Mouse (Mus musculus) G1E (cell line): Measurements from ENCODE around the gene Dck.

Experiments used
- CTCF ChIP-seq: IDR thresholded peaks from 2 replicates; pipeline ENCODE4 v1.5.1; 2012; ENCODE audit warnings: low read depth, low read length, inconsistent platforms, mixed read lengths
- GATA1 ChIP-seq: IDR thresholded peaks from 2 replicates; pipeline ENCODE4 v1.6.1; 2012; ENCODE audit warnings: borderline replicate concordance, low read length, inconsistent platforms, mixed read lengths
- POLR2AphosphoS5 ChIP-seq: IDR thresholded peaks from 2 replicates; pipeline ENCODE4 v1.6.1; 2012; ENCODE audit warnings: low read depth, low read length, inconsistent platforms; ENCODE audit not compliant: insufficient replicate concordance
- TAL1 ChIP-seq: conservative IDR thresholded peaks from 2 replicates; pipeline ENCODE4 v1.6.1; 2012; ENCODE audit warnings: low read depth, low read length, inconsistent platforms, mixed read lengths

DNA sequence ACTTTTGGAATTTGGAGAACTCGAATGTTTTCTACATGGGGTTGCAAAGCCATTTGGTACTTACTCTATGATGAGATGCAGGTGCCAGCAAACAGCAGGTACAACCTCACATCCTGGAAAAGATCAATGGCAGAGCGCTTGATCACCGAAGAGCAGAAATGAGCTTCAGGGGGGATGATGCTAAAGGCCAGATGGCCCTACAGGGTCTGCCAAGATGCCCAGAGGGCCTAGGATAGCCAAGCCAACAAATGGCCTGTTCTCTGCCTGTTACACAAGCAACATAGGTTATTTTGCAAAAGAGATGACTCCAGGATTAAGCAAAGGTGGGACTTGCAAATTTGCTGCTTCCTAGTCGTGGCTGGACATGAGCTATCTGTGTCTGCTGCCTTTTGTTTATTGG, 49.8 kb downstream of the Dck start:
- TF ChIP-seq CTCF (no peak), POLR2AphosphoS5 (no peak), GATA1 (no peak), TAL1 (no peak)
